Mouse (Mus musculus) hindbrain, embryonic 12.5 days (tissue): Measurements from ENCODE around the gene Sycp2. TPM values are rescaled to one million over a fixed set of nuclear protein-coding genes. Genes with fewer than 3 reads are reported as not detected.

Experiments used
- ATAC-seq: fragments of 200-750 bp; cut with Nextera tagmentation; 2 replicates; pipeline ENCODE4 v1.8.0; 2017; ENCODE audit warnings: moderate TSS enrichment; ENCODE audit not compliant: low FRiP score
- H3K27ac ChIP-seq: fragments of 300-500 bp; sonication (generic); 2 replicates; pipeline ENCODE4 v1.5.1; 2016; ENCODE audit warnings: mild to moderate bottlenecking
- H3K27me3 ChIP-seq: fragments of 300-500 bp; sonication (generic); 2 replicates; pipeline ENCODE4 v1.6.1; 2016; ENCODE audit warnings: mild to moderate bottlenecking
- H3K36me3 ChIP-seq: fragments of 300-500 bp; sonication (generic); 2 replicates; pipeline ENCODE4 v1.6.1; 2016; ENCODE audit warnings: mild to moderate bottlenecking
- H3K4me1 ChIP-seq: fragments of 300-500 bp; sonication (generic); 2 replicates; pipeline ENCODE4 v1.6.1; 2016
- H3K4me2 ChIP-seq: fragments of 300-500 bp; sonication (generic); replicated peaks from 2 replicates; pipeline ENCODE4 v1.6.1; 2016; ENCODE audit warnings: mild to moderate bottlenecking
- H3K4me3 ChIP-seq: fragments of 300-500 bp; sonication (generic); 2 replicates; pipeline ENCODE4 v1.5.1; 2016; ENCODE audit warnings: mild to moderate bottlenecking
- H3K9ac ChIP-seq: fragments of 300-500 bp; sonication (generic); 2 replicates; pipeline ENCODE4 v1.6.1; 2016; ENCODE audit warnings: mild to moderate bottlenecking, moderate library complexity
- H3K9me3 ChIP-seq: fragments of 300-500 bp; sonication (generic); replicated peaks from 2 replicates; pipeline ENCODE4 v1.6.1; 2016; ENCODE audit warnings: mild to moderate bottlenecking
- WGBS: fragments of 180-500 bp; shearing (Covaris S2); methylation state at CpG from one replicate; pipeline ENCODE4 v1.1.7; 2016; 5-methylcytosine and 5-hydroxymethylcytosine counted together
- polyA plus RNA-seq: library from polyadenylated mRNA; unstranded; fragments of >200 nt; fragmentation: Nextera tagmentation; extraction: Ambion mirVana; gene quantifications from 2 replicates; pipeline ENCODE4 v1.2.1, GENCODE M21; 2016

Gene Sycp2
- polyA plus RNA-seq, 1 experiment from 2014 or later: 0.25 TPM

GRCm38 (mm10) chr2:178324410-178324809, 83.1 kb downstream of the Sycp2 start:
- Histone ChIP-seq H3K9ac (no peak overlapping the region), H3K4me2 (no peak overlapping the region), H3K4me1 (peaks cover 14% of the 10 kb centered on the region), H3K27me3 (no peaks in the 10 kb centered on the region), H3K27ac (no peak overlapping the region), H3K4me3 (no peak overlapping the region), H3K36me3 (no peaks in the 10 kb centered on the region), H3K9me3 (no peaks in the 10 kb centered on the region)
- 91% methylated on average over 3 of the region's 3 CpGs for WGBS
- ATAC-seq: no peak

GRCm38 (mm10) chr2:178321271-178321670, 86.2 kb downstream of the Sycp2 start:
- ATAC-seq: no peak

GRCm38 (mm10) chr2:178319766-178320165, 87.7 kb downstream of the Sycp2 start:
- Histone ChIP-seq H3K27ac (no peak overlapping the region), H3K9me3 (no peaks in the 10 kb centered on the region), H3K4me1 (0 out of 2 replicates have a peak, but pooled peaks cover 3% of the 10 kb centered on the region), H3K36me3 (no peaks in the 10 kb centered on the region), H3K4me2 (no peak overlapping the region), H3K4me3 (no peak overlapping the region), H3K9ac (no peak overlapping the region), H3K27me3 (no peaks in the 10 kb centered on the region)
- ATAC-seq: no peak
- WGBS: 83% methylated on average over 7 of the region's 7 CpGs

More at GRCm38 (mm10) chr2:178321271-178321670, 86.2 kb downstream of the Sycp2 start:
- no peaks in the 10 kb centered on the region for H3K36me3 ChIP-seq
- H3K9ac ChIP-seq: no peak overlapping the region
- no peak overlapping the region for H3K27ac ChIP-seq
- no peak overlapping the region for H3K4me3 ChIP-seq
- H3K27me3 ChIP-seq: no peaks in the 10 kb centered on the region
- 89% methylated on average over 10 of the region's 10 CpGs for WGBS
- H3K9me3 ChIP-seq: no peaks in the 10 kb centered on the region
- H3K4me1 ChIP-seq: no peaks in the 10 kb centered on the region
- H3K4me2 ChIP-seq: no peak overlapping the region

GRCm38 (mm10) chr2:178316281-178316680, 91.2 kb downstream of the Sycp2 start:
- Histone ChIP-seq H3K36me3 (no peaks in the 10 kb centered on the region), H3K9me3 (no peaks in the 10 kb centered on the region), H3K4me3 (no peak overlapping the region), H3K4me2 (no peak overlapping the region), H3K27ac (no peak overlapping the region), H3K4me1 (0 out of 2 replicates have a peak, but pooled peaks cover 3% of the 10 kb centered on the region), H3K9ac (no peak overlapping the region), H3K27me3 (no peaks in the 10 kb centered on the region; the same call in 1 of the 2 replicates)
- ATAC-seq: no peak
- 86% methylated on average over 1 of the region's 1 CpGs for WGBS

- Histone ChIP-seq H3K9ac (no peak overlapping the region), H3K4me1 (0 out of 2 replicates have a peak, but pooled peaks cover 3% of the 10 kb centered on the region), H3K36me3 (no peaks in the 10 kb centered on the region), H3K27ac (no peak overlapping the region), H3K9me3 (no peaks in the 10 kb centered on the region), H3K4me2 (no peak overlapping the region), H3K4me3 (no peak overlapping the region), H3K27me3 (no peaks in the 10 kb centered on the region; the same call in 1 of the 2 replicates)
- WGBS: 81% methylated on average over 7 of the region's 7 CpGs
- no peak for ATAC-seq
Observed at GRCm38 (mm10) chr2:178313539-178313938, 93.9 kb downstream of the Sycp2 start.

GRCm38 (mm10) chr2:178304669-178305068, 102.8 kb downstream of the Sycp2 start:
- no peak for ATAC-seq
- no peaks in the 10 kb centered on the region for H3K36me3 ChIP-seq
- H3K9me3 ChIP-seq: no peaks in the 10 kb centered on the region
- peaks cover 30% of the 10 kb centered on the region for H3K4me1 ChIP-seq
- no peak overlapping the region for H3K9ac ChIP-seq
- peak overlapping the region; percentile 88 for H3K27ac ChIP-seq
- H3K27me3 ChIP-seq: no peaks in the 10 kb centered on the region
- no peak overlapping the region for H3K4me3 ChIP-seq
- no peak overlapping the region for H3K4me2 ChIP-seq
- WGBS: 84% methylated on average over 6 of the region's 6 CpGs

GRCm38 (mm10) chr2:178304188-178304529, 103.3 kb downstream of the Sycp2 start:
- H3K4me3 ChIP-seq: no peak overlapping the region
- H3K4me2 ChIP-seq: peak overlapping the region; percentile 13; the same call in 1 of the 2 replicates
- WGBS: 39% methylated on average over 1 of the region's 1 CpGs
- no peak overlapping the region for H3K9ac ChIP-seq
- no peaks in the 10 kb centered on the region for H3K27me3 ChIP-seq
- no peaks in the 10 kb centered on the region for H3K36me3 ChIP-seq
- ATAC-seq: peak; percentile 67
- no peaks in the 10 kb centered on the region for H3K9me3 ChIP-seq
- H3K4me1 ChIP-seq: peaks cover 30% of the 10 kb centered on the region
- H3K27ac ChIP-seq: peak overlapping the region; percentile 88

GRCm38 (mm10) chr2:178303453-178304187, 103.9 kb downstream of the Sycp2 start:
- Histone ChIP-seq H3K9me3 (no peaks in the 10 kb centered on the region), H3K9ac (no peak overlapping the region), H3K4me3 (no peak overlapping the region), H3K36me3 (no peaks in the 10 kb centered on the region), H3K27ac (peak overlapping the region; percentile 88), H3K4me2 (peak overlapping the region; percentile 13; the same call in 1 of the 2 replicates), H3K27me3 (no peaks in the 10 kb centered on the region), H3K4me1 (peaks cover 30% of the 10 kb centered on the region)
- WGBS: 34% methylated on average over 8 of the region's 8 CpGs
- peak; percentile 88 for ATAC-seq

Other genes with a start within 250 kb of the Sycp2 start
- gene Ppp1r3d, start 6.8 kb upstream of the Sycp2 start, polyA plus RNA-seq: 3.4 and 4.0 TPM in 2 replicates
- gene Fam217b, start 6.8 kb upstream of the Sycp2 start, polyA plus RNA-seq: 4.1 and 6.4 TPM in 2 replicates
- 0.06 and 0.51 TPM in 2 replicates for gene Cdh26, start 22.8 kb upstream of the Sycp2 start, polyA plus RNA-seq